Mouse (Mus musculus) lung, postnatal 0 days (tissue): ENCODE results near the gene Dlgap1.

ENCODE experiments used
- CTCF ChIP-seq: IDR thresholded peaks from 2 replicates; pipeline ENCODE4 v1.5.1; 2016; ENCODE audit warnings: antibody characterized with exemption, mild to moderate bottlenecking
- EP300 ChIP-seq: IDR thresholded peaks from 2 replicates; pipeline ENCODE4 v1.6.1; 2016; ENCODE audit warnings: antibody characterized with exemption, mild to moderate bottlenecking, control low read depth

DNA sequence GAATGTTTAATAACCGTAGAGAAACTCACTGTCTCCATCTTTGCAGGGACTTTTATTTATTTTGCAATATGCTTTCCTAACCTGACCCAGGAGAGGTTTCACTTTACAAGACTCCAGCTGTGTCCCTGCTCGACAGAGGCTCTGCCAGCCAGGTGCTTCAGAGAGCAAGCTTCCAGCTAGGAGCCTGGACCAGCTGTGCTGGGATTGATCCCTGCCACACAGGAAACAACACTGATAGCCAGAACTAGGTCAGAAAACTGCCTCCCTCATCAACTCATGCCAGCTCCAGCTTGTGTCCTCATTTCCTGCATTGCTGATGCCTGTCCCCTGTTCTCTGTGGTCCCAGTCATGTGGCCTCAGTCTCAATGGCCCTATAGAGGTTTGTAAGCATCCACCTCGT lies 365.3 kb downstream of the Dlgap1 start:
- TF ChIP-seq CTCF (no peak), EP300 (no peak)
